Mouse (Mus musculus) heart, embryonic 13.5 days (tissue): ENCODE measurements around the gene Sipa1l3. TPM values are rescaled to one million over a fixed set of nuclear protein-coding genes. Genes with fewer than 3 reads are reported as not detected.

Experiments used
- ATAC-seq: fragments of 200-750 bp; cut with Nextera tagmentation; 2 replicates; pipeline ENCODE4 v1.8.0; 2017; ENCODE audit warnings: moderate TSS enrichment; ENCODE audit not compliant: insufficient number of reproducible peaks, low FRiP score, low TSS enrichment; ENCODE audit errors: extremely low read depth
- H3K27ac ChIP-seq: fragments of 300-500 bp; sonication (generic); replicated peaks from 2 replicates; pipeline ENCODE4 v1.5.1; 2015; ENCODE audit warnings: moderate library complexity, mild to moderate bottlenecking, inconsistent platforms
- H3K27me3 ChIP-seq: fragments of 300-500 bp; sonication (generic); replicated peaks from 2 replicates; pipeline ENCODE4 v1.6.1; 2015; ENCODE audit warnings: mild to moderate bottlenecking, inconsistent platforms
- H3K36me3 ChIP-seq: fragments of 300-500 bp; sonication (generic); 2 replicates; pipeline ENCODE4 v1.6.1; 2015; ENCODE audit warnings: mild to moderate bottlenecking, inconsistent platforms
- H3K4me1 ChIP-seq: fragments of 300-500 bp; sonication (generic); 2 replicates; pipeline ENCODE4 v1.6.1; 2015; ENCODE audit warnings: inconsistent platforms
- H3K4me2 ChIP-seq: fragments of 300-500 bp; sonication (generic); 2 replicates; pipeline ENCODE4 v1.6.1; 2015; ENCODE audit warnings: inconsistent platforms, mild to moderate bottlenecking, moderate library complexity
- H3K4me3 ChIP-seq: fragments of 300-500 bp; sonication (generic); 2 replicates; pipeline ENCODE4 v1.5.1; 2015; ENCODE audit warnings: moderate library complexity, mild to moderate bottlenecking, inconsistent platforms
- H3K9ac ChIP-seq: fragments of 300-500 bp; sonication (generic); 2 replicates; pipeline ENCODE4 v1.6.1; 2015; ENCODE audit warnings: inconsistent platforms, mild to moderate bottlenecking, moderate library complexity
- H3K9me3 ChIP-seq: fragments of 300-500 bp; sonication (generic); 2 replicates; pipeline ENCODE4 v1.6.1; 2016; ENCODE audit warnings: inconsistent platforms
- WGBS: fragments of 180-500 bp; shearing (Covaris S2); methylation state at CpG from one replicate; pipeline ENCODE4 v1.1.7; 2015; ENCODE audit warnings: mixed read lengths; 5-methylcytosine and 5-hydroxymethylcytosine counted together
- polyA plus RNA-seq: library from polyadenylated mRNA; unstranded; fragments of >200 nt; fragmentation: Nextera tagmentation; extraction: Ambion mirVana; gene quantifications from 2 replicates; pipeline ENCODE4 v1.2.1, GENCODE M21; 2015

The Sipa1l3 gene
- polyA plus RNA-seq, 1 experiment from 2014 or later = 4.1 TPM

- WGBS = 63% methylated on average over 7 of the region's 7 CpGs
- H3K4me1 ChIP-seq = peaks cover 23% of the 10 kb centered on the region
- peaks cover 98% of the 10 kb centered on the region for H3K27me3 ChIP-seq
- no peak for ATAC-seq
- no peak overlapping the region for H3K4me3 ChIP-seq
- H3K4me2 ChIP-seq = no peak overlapping the region
- H3K36me3 ChIP-seq = no peaks in the 10 kb centered on the region
- no peak overlapping the region for H3K9ac ChIP-seq
- H3K27ac ChIP-seq = no peak overlapping the region
- H3K9me3 ChIP-seq = no peaks in the 10 kb centered on the region
These were observed 93.0 kb downstream of the Sipa1l3 start for GRCm38 (mm10) chr7:29425413-29425827.

- Histone ChIP-seq H3K4me2 (no peak overlapping the region), H3K4me1 (peaks cover 22% of the 10 kb centered on the region), H3K9ac (no peak overlapping the region), H3K27ac (no peak overlapping the region), H3K27me3 (peaks cover 98% of the 10 kb centered on the region), H3K9me3 (no peaks in the 10 kb centered on the region), H3K36me3 (no peaks in the 10 kb centered on the region), H3K4me3 (no peak overlapping the region)
- no peak for ATAC-seq
- 39% methylated on average over 5 of the region's 5 CpGs for WGBS
These were observed 93.8 kb downstream of the Sipa1l3 start for GRCm38 (mm10) chr7:29424690-29425089.

- Histone ChIP-seq H3K27ac (no peak overlapping the region), H3K4me3 (no peak overlapping the region), H3K4me2 (no peak overlapping the region), H3K27me3 (peaks cover 98% of the 10 kb centered on the region), H3K36me3 (no peaks in the 10 kb centered on the region), H3K9ac (no peak overlapping the region), H3K9me3 (no peaks in the 10 kb centered on the region), H3K4me1 (peaks cover 29% of the 10 kb centered on the region)
- no peak for ATAC-seq
- WGBS = 21% methylated on average over 3 of the region's 3 CpGs
These were observed 96.6 kb downstream of the Sipa1l3 start for GRCm38 (mm10) chr7:29421909-29422244.

GRCm38 (mm10) chr7:29421240-29421908 lies 97.1 kb downstream of the Sipa1l3 start:
- Histone ChIP-seq H3K9ac (no peak overlapping the region), H3K4me1 (peaks cover 29% of the 10 kb centered on the region), H3K27ac (no peak overlapping the region), H3K27me3 (peaks cover 98% of the 10 kb centered on the region), H3K9me3 (no peaks in the 10 kb centered on the region), H3K4me3 (no peak overlapping the region), H3K36me3 (no peaks in the 10 kb centered on the region), H3K4me2 (no peak overlapping the region)
- no peak for ATAC-seq
- 23% methylated on average over 12 of the region's 12 CpGs for WGBS

DNA sequence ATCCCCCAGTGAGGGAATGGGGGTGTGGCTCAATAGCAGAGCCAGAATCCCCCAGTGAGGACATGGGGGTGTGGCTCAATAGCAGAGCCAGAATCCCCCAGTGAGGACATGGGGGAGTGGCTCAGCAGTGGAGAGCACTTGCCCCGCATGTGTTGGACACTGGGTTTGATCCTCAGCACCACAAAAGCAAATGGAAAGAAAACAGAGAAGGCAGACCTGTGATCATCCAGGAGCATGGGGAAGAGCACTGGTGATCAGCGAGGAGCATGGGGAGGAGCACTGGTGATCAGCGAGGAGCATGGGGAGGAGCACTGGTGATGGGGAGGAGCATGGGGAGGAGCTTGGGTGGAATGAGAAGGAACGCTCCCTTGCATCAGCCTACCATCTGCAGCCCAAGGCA lies 98.6 kb downstream of the Sipa1l3 start:
- Histone ChIP-seq H3K27me3 (peaks cover 97% of the 10 kb centered on the region), H3K4me2 (no peak overlapping the region), H3K27ac (no peak overlapping the region), H3K36me3 (no peaks in the 10 kb centered on the region), H3K9me3 (no peaks in the 10 kb centered on the region), H3K9ac (no peak overlapping the region), H3K4me1 (peaks cover 20% of the 10 kb centered on the region), H3K4me3 (no peak overlapping the region)
- ATAC-seq = no peak
- WGBS = 41% methylated on average over 4 of the region's 4 CpGs

DNA sequence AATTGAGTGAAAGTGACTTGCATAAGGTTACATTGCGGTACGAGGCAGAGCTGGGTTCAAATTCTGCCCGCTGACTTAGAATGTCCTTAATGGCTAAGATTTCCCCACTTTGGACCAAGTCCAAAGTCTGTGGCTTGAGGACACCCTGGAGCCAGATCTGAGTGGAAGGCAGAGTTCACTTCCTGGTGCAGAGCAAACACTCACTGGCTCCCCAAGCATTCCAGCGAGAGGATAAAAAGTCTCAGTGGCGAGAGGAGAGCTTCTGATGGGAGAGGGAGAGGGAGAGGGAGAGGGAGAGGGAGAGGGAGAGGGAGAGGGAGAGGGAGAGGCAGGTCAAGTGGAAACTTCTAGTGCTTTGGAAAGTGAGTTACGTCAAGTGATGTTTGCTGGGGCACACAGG lies 100.2 kb downstream of the Sipa1l3 start:
- 56% methylated on average over 6 of the region's 6 CpGs for WGBS
- H3K27me3 ChIP-seq = peaks cover 96% of the 10 kb centered on the region
- H3K9me3 ChIP-seq = no peaks in the 10 kb centered on the region
- no peak overlapping the region for H3K27ac ChIP-seq
- ATAC-seq = no peak; the same call in 1 of the 2 replicates
- H3K36me3 ChIP-seq = no peaks in the 10 kb centered on the region
- H3K4me2 ChIP-seq = no peak overlapping the region
- H3K4me3 ChIP-seq = no peak overlapping the region
- peaks cover 13% of the 10 kb centered on the region for H3K4me1 ChIP-seq
- no peak overlapping the region for H3K9ac ChIP-seq

DNA sequence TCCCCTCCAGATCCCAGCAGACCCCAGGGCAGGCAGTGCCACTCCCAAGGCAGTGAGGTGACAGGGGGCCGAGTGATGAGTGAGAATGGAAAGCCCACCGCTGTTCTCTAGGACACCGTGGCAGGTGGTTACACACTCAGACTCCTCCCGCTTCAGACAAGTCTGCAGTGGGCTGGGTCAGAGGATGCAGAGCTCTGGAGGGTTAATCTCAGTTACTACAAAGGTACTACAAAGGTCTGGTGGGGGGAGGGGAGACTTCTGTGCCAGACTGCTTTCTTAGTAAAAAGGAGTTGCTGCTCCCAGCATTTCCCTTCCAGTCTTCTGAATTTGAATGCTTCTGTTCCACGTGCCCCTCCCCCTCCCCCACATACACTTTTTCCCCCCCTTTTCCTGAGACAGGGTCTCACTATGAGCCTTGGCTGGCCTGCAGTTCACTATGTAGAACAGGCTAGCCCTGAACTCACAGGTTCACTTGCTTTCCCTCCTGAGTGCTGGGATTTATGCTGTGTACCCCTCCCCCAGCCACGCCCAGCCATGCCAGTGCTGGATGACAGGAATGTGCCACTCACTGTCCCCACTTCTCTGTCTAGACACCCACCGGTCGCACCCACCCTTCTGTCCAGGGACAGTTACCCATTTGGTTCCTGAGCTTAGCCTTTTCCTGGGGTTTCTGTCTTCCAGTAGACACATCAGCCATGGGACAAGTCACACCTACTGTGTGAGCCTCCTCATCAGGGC lies 100.9 kb downstream of the Sipa1l3 start:
- Histone ChIP-seq H3K27ac (no peak overlapping the region), H3K9ac (no peak overlapping the region), H3K4me3 (no peak overlapping the region), H3K9me3 (no peaks in the 10 kb centered on the region), H3K4me2 (no peak overlapping the region), H3K36me3 (no peaks in the 10 kb centered on the region), H3K4me1 (peaks cover 13% of the 10 kb centered on the region), H3K27me3 (peaks cover 98% of the 10 kb centered on the region)
- 39% methylated on average over 8 of the region's 8 CpGs for WGBS
- no peak for ATAC-seq

GRCm38 (mm10) chr7:29416906-29417305 lies 101.5 kb downstream of the Sipa1l3 start:
- Histone ChIP-seq H3K36me3 (no peaks in the 10 kb centered on the region), H3K27ac (no peak overlapping the region), H3K4me2 (no peak overlapping the region), H3K4me1 (peaks cover 12% of the 10 kb centered on the region), H3K27me3 (peaks cover 98% of the 10 kb centered on the region), H3K4me3 (no peak overlapping the region), H3K9me3 (no peaks in the 10 kb centered on the region), H3K9ac (no peak overlapping the region)
- WGBS = 46% methylated on average over 2 of the region's 2 CpGs
- no peak for ATAC-seq

GRCm38 (mm10) chr7:29411838-29412580 lies 106.4 kb downstream of the Sipa1l3 start:
- 66% methylated on average over 8 of the region's 8 CpGs for WGBS
- Histone ChIP-seq H3K27me3 (peaks cover 98% of the 10 kb centered on the region), H3K36me3 (no peaks in the 10 kb centered on the region)

DNA sequence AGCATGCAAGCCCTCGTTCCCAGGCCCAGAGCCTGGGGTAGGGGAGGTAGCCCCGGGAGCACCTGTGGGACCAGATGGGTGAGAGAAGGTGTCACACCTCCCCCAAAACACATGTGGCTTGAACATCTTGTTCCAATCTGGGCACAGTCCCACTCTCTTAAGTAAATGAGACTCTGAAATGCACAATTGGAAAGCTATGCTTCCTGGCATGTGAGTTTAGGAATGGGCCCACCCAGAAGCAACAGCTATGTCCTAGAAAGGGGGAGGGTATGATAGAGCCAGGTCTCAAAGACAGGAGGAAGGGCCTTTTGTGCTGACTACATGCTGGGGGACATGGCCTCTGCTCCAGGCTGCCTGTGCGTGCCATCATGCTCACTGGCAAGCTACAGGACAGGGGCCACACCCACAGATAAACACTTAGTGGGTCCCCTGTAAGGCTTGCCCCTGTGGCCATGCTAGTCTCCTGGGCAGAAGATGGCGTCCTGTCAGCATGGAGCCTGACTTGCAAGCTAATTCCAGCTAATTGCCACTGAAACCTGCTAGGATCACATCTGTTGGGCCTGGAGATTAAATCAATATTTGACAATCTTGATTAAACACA lies 107.1 kb downstream of the Sipa1l3 start:
- no peaks in the 10 kb centered on the region for H3K36me3 ChIP-seq
- H3K4me3 ChIP-seq = no peak overlapping the region
- no peak overlapping the region for H3K4me2 ChIP-seq
- no peaks in the 10 kb centered on the region for H3K9me3 ChIP-seq
- peaks cover 98% of the 10 kb centered on the region for H3K27me3 ChIP-seq
- H3K27ac ChIP-seq = no peak overlapping the region
- no peak overlapping the region for H3K9ac ChIP-seq
- ATAC-seq = no peak
- no peaks in the 10 kb centered on the region for H3K4me1 ChIP-seq
- 57% methylated on average over 4 of the region's 4 CpGs for WGBS

More at GRCm38 (mm10) chr7:29411838-29412580, 106.4 kb downstream of the Sipa1l3 start:
- Histone ChIP-seq H3K9ac (no peak overlapping the region), H3K4me1 (peaks cover 2% of the 10 kb centered on the region), H3K4me2 (no peak overlapping the region), H3K9me3 (no peaks in the 10 kb centered on the region), H3K4me3 (no peak overlapping the region), H3K27ac (no peak overlapping the region)
- ATAC-seq = no peak

DNA sequence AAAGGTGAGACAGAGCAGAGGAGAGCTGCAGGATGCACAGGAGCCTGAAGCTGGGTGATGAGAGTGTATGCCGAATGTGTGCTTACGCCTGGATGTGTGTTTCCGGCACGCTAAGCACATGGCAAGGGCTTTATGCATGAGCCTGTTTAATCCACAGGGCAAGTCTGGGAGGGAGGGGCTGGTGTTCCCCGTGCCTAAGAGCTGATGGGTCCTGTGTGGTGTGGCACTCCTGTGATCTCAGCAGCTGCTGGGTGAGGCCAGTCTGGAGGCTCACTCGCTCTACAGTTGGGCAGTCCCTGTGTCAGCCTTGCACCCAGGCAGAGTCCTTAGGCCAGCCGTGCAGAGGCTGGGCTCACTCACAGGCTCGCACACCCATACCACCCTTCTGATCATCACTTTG lies 108.0 kb downstream of the Sipa1l3 start:
- no peaks in the 10 kb centered on the region for H3K4me1 ChIP-seq
- H3K9me3 ChIP-seq = no peaks in the 10 kb centered on the region
- H3K36me3 ChIP-seq = 0 out of 2 replicates have a peak, but pooled peaks cover 4% of the 10 kb centered on the region
- no peak for ATAC-seq
- no peak overlapping the region for H3K27ac ChIP-seq
- H3K27me3 ChIP-seq = peaks cover 99% of the 10 kb centered on the region
- H3K9ac ChIP-seq = no peak overlapping the region
- 81% methylated on average over 8 of the region's 8 CpGs for WGBS
- H3K4me2 ChIP-seq = no peak overlapping the region
- no peak overlapping the region for H3K4me3 ChIP-seq
